Mouse (Mus musculus) adrenal gland, postnatal 14 days (tissue): Measurements from ENCODE around the gene Unc5c. TPM values are rescaled to one million over a fixed set of nuclear protein-coding genes. Genes with fewer than 3 reads are reported as not detected.
A peak's percentile ranks its signal among the peaks of the same experiment; 100 is the strongest.

ENCODE experiments used
- DNase-seq: peaks from one replicate; pipeline ENCODE4 v3.0.0; 2021; ENCODE audit warnings: mixed read lengths
- long read RNA-seq, 2 experiments: library from polyadenylated mRNA; stranded (forward); transcript quantifications; one replicate each; pipeline ENCODE4 v2.0.0; 2021
- total RNA-seq: library from RNA; stranded (reverse); gene quantifications from 2 replicates; pipeline ENCODE4 v1.2.3, GENCODE M21; 2021

The Unc5c gene
- total RNA-seq: 3.8 and 4.7 TPM in 2 replicates
- long read RNA-seq, experiment 1, partial matches to known transcripts: 1 of 1 reads
- long read RNA-seq, experiment 1, other reads (novel, unspliced or antisense): 0 of 1 reads
- long read RNA-seq, experiment 2, partial matches to known transcripts: 1 of 1 reads
- long read RNA-seq, experiment 2, other reads (novel, unspliced or antisense): 0 of 1 reads

GRCm38 (mm10) chr3:141465104-141465705, at the start of gene Unc5c:
Gene Unc5c, plus strand, starts transcription at chr3:141465216.
- DNase-seq: peak; percentile 73

- no peak for DNase-seq
Measured at GRCm38 (mm10) chr3:141457475-141457874, 7.5 kb upstream of the Unc5c start.

GRCm38 (mm10) chr3:141462482-141462881, 2.5 kb upstream of the Unc5c start:
- no peak for DNase-seq

GRCm38 (mm10) chr3:141464691-141465103, 319 bp upstream of the Unc5c start:
- DNase-seq: peak; percentile 56

- DNase-seq: peak; percentile 12
Measured at GRCm38 (mm10) chr3:141466061-141466460, 1.0 kb downstream of the Unc5c start.

- DNase-seq: no peak
Measured at GRCm38 (mm10) chr3:141466727-141467335, 1.8 kb downstream of the Unc5c start.

GRCm38 (mm10) chr3:141469338-141469737, 4.3 kb downstream of the Unc5c start:
- peak; percentile 16 for DNase-seq

- no peak for DNase-seq
Measured at GRCm38 (mm10) chr3:141473205-141473604, 8.2 kb downstream of the Unc5c start.

GRCm38 (mm10) chr3:141475389-141475788, 10.4 kb downstream of the Unc5c start:
- DNase-seq: no peak

GRCm38 (mm10) chr3:141475919-141476318, 10.9 kb downstream of the Unc5c start:
- DNase-seq: no peak

GRCm38 (mm10) chr3:141476670-141477069, 11.7 kb downstream of the Unc5c start:
- no peak for DNase-seq

GRCm38 (mm10) chr3:141482465-141482864, 17.4 kb downstream of the Unc5c start:
- DNase-seq: no peak

- DNase-seq: no peak
Measured at GRCm38 (mm10) chr3:141483665-141484431, 18.8 kb downstream of the Unc5c start.

GRCm38 (mm10) chr3:141485218-141485617, 20.2 kb downstream of the Unc5c start:
- DNase-seq: no peak

GRCm38 (mm10) chr3:141490647-141491046, 25.6 kb downstream of the Unc5c start:
- no peak for DNase-seq

GRCm38 (mm10) chr3:141491272-141491950, 26.4 kb downstream of the Unc5c start:
- DNase-seq: peak; percentile 11

- DNase-seq: peak; percentile 32
Measured at GRCm38 (mm10) chr3:141491951-141492310, 26.9 kb downstream of the Unc5c start.

- DNase-seq: no peak
Measured at GRCm38 (mm10) chr3:141493000-141493399, 28.0 kb downstream of the Unc5c start.

GRCm38 (mm10) chr3:141498348-141499056, 33.5 kb downstream of the Unc5c start:
- DNase-seq: no peak

- no peak for DNase-seq
Measured at GRCm38 (mm10) chr3:141501845-141502505, 37.0 kb downstream of the Unc5c start.

- no peak for DNase-seq
Measured at GRCm38 (mm10) chr3:141503331-141503730, 38.3 kb downstream of the Unc5c start.
